Mouse (Mus musculus): ENCODE results near the gene Irs3.
"Not testable (repeated sequence)": the region's sequence is repeated elsewhere in the genome, so short reads cannot be mapped to it uniquely, and the experiment has no call there.

Irs3 gene

DNA sequence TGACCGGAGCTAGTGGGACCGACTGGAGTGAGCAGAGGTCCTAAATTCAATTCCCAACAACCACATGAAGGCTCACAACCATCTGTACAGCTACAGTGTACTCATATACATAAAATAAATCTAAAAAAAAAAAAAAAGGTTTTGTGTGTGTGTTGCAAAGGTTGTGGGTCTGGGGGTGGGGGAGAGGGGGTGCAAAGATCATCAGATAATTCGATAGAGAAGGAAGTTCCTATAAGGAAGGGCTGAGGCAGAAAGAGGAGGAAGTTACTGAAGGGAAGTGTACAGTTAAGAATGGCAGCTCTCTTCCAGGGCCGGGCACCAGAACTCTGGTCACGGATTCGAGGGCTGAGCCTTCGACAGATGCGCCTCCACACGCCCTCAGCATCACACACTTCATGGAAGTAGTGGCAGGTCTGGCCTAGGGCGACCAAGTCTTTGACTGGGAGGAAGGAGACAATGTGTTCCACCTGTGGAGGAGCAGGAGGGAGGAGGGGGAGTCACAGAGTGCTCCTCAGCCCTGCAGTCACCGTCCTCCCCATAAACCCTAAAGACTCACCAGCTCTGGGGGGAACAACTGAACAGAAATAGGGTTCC, 21.5 kb downstream of the Irs3 start:
- DNase-seq (ENCODE audit: low read depth, low spot score): no peak

DNA sequence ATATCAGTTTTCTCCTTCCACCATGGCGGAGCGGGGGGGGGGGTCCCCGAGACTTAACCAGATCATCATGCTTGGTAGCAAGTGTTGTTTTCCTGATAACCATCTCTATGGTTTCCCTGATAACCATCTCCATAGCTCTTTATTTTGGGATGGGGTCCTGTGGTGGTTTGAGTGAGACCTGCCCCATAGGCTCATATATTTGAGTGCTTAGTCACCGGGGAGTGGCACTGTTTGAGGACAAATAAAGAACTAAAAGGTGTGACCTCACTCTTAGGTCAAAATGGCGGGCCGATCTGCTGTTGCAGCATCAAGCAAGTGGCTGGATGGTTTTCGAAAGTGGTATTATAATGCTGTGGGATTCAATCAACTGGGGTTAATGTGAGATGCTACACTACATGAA, 30.2 kb downstream of the Irs3 start:
- no peak for DNase-seq (ENCODE audit: low read depth, low spot score)

DNA sequence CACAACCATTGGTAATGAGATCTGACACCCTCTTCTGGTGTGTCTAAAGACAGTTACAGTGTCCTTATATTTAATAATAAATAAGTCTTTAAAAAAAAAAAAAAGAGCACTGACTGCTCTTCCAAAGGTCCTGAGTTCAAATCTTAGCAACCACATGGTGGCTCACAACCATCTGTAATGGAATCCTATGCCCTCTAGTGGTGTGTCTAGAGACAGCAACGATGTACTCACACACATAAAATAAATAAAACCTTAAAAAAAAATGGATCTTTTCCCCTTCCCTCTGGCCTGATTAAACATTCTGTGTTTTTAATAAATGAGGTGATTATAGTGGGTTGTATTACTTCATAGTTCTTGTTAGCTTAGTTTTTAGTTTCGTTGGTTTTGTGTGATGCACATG, 30.6 kb downstream of the Irs3 start:
- DNase-seq (ENCODE audit: low read depth, low spot score): not testable (repeated sequence)

DNA sequence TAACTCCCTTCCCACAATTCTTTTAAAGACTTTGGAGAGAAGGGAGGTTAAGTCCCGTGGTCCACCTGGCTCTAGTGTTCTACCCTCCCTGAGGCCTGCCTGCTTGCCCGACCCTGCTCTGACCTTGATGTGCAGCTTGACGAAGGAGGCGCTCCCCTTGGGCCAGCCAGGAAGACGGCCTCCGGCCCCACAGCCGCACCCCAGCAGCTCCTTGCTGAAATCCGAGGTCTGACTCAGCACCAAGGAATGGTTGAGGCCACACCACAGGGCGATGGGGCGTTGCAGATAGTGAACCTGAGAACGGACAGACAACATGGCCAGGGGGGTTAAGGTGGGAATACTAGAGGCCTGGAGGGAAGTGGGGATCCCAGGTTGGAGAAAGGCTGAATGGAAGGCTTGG, 32.0 kb downstream of the Irs3 start, which contains the start of gene Pcolce:
Gene Pcolce, minus strand, starts transcription at position 235 of the 400 bp plus-strand sequence.
- no peak for DNase-seq (ENCODE audit: low read depth, low spot score)

DNA sequence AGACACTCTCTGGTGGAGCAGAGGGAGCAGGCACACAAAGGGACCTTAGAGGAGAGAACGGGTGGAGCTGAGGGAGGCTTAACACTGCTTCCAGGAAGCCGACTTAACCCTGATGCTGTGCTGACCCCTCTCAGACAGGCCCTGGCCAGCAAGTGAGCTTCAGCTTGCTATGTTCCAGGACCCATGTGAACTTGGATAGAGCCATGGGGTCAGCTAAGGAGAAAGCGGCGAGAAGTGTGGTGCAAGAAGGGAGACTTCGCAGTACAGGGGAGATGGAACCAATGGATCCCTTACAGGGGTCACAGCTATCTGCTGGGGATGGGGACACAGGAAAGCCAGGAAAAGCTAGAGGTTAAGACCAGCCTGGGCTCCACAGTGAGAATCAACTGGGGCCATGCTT, 32.4 kb downstream of the Irs3 start:
- DNase-seq (ENCODE audit: low read depth, low spot score): no peak

DNA sequence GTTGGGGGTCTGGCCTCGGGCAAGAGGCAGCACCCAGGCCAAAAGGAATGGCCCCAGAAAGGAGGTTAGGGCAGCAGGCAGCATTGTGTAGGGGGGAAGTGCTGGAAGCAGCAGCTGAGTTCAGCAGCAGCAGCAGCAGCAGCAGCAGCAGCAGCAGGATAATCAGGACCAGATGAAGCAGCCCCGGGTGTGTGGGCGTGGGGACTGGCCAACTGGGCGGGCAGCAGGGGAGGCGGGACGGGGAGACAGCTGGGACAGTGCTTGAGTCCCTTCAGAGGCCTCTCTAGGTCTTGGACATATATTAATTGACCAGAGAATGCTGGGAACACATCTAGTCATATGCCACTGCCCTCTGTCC, 34.3 kb downstream of the Irs3 start:
- peak; percentile 56 for DNase-seq (ENCODE audit: low read depth, low spot score)

DNA sequence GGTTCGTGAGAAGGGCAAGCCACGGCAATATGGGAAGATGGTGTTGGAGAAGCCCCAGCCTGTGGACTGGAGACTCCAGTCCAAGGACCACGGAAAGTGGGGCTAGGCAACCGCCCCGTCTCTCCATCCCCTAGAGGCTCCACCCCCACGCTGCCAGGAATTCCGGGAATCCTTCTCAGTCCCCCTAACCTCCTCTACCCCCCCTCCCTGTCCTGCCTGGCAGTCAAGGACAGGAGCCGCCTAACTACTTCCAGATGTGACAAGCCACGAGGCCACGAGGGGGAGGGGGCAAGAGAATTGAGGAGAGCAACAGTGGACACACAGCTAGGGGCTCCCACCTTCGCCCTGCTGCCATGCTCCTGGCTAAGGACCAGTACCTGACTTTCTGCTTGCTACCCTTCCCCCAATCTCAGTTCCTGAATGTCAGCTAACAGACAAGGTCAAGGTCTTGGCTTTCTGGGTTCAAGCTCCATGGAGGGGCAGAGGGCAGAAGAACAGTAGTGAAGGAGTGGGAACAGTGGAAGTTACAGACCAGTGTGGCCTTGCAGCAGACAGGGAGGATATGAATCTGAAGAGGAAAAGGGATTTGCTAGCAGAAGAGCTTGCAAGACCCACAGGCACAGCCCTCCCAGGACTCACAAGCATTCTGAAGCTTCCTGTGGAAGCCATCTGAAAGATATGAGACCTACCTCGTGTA, 34.8 kb downstream of the Irs3 start:
- peak; percentile 86 for DNase-seq (ENCODE audit: low read depth, low spot score)

DNA sequence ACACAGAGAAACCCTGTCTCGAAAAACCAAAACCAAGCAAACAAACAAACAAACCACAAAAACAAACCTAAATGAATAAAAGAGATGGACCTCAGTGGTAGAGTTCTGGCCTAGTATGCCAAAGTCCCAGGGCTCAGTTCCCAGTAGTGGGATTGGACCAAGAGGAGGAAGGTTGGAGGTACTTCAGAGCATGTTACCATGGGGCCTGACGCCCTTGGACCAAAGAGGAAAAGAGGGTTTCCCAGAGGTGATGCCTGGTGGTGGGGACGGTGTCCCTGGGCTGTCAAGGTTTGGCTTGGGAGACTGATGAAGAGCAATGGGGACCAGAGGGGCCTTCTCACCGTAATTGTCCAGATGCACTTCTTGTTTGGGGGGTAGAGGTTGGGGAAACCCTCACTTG, 35.5 kb downstream of the Irs3 start:
- DNase-seq (ENCODE audit: low read depth, low spot score): no peak

GRCm38 (mm10) chr5:137609292-137609691, 36.2 kb downstream of the Irs3 start:
- no peak for DNase-seq (ENCODE audit: low read depth, low spot score)

DNA sequence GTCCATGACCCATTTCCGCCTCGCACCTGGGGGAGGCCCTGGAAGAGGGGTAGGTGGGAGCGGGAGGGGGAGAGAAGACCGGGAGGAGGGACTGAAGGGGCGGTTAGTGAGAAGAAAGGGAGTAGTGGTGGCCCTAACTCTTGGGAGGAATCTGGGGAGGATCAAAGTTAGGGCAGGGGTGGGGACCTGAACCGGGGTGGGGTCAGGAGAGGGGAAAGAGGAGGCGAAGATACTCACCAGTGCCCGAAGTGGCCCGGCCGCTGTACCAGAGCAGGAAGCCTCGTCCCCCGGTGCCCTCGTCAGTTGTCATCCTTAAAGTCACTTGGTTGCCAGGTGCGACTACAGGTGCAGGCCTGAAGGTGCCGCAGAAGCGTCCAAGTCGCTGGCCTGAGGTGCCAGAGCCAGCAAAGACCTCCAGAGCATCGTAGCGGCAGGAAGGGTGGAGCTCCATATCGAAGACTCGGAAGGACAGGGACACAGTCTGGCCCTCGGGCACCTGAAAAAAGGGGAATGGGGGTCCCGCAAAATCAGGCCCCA, 36.8 kb downstream of the Irs3 start:
- no peak for DNase-seq (ENCODE audit: low read depth, low spot score)

DNA sequence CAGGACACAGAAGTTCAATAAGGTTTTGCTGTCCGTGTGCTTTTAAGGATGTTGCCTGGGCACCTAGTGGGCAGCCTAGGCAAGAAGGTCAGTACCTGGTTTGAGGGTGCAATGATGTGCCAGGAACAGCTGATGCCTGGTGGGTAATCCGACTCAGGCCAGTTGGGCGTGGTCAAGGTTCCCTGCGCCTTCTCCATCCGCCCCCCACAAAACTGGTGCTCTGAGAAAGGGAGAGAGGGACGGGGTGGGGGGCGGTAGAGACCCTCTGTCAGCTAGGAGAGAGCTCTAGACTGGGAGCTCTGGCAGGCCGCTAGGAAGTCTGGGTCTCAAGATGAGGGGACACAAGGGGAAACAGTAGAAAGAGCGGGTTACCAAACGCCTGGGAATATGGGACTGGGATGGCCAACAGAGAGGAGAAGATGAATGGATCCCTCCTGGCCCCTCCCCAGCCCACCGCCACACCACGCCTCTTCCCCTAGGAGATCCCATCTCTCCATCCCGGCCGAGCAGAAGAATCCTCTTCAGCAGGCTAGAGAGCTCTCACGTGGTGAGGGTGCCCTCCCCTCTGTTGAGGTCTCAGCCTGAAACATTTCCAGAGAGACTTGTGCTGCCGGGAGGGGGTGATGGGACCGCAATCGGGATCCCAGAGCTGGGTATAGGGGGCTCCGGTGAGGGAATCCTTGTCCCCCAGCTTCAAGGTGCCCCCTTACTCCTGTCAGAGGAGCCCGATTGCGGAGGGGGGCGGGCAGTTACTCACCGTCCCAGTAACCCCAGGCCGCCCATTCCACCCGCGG, 37.5 kb downstream of the Irs3 start:
- no peak for DNase-seq (ENCODE audit: low read depth, low spot score)

GRCm38 (mm10) chr5:137601365-137601729, 44.2 kb downstream of the Irs3 start:
- DNase-seq (ENCODE audit: low read depth, low spot score): no peak

DNA sequence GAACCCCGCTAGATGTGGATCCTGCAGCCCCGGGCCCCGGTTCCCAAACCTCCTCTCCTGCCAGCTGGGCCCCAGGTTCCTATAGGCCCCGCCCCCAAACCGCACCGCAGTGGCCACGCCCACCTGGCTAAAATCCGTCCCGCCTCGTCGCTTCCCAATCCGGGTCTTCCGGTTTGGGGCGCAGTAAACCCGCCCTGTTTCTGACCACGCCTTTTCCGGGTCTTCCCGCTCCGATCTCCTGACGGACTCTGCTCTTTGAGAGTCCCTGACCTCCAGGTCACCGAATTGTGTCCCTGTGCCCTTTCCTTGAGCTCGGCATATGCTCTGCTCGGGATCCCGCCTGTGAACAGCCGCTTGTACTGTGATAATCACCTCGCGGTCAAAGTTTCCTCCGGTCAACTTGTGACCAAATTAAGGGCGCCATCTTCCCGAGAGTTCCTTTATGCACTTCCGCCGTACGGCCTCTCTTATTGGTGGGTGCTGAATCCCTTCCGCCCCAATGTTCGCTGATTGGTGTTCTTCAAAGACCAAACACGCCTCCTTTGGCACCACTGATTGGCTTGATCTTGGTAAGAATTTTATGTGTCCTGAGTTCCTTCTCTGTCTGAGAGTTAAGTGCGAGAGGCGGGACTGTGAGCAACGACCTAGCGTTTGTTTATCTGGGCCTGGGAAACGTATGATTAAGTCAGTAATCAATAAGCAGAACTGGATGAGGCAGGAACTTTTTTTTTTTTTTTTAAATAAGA, 44.7 kb downstream of the Irs3 start, which contains the start of gene Mospd3:
Gene Mospd3, minus strand, starts transcription at position 440 of the 746 bp plus-strand sequence.
- peak; percentile 93 for DNase-seq (ENCODE audit: low read depth, low spot score)

DNA sequence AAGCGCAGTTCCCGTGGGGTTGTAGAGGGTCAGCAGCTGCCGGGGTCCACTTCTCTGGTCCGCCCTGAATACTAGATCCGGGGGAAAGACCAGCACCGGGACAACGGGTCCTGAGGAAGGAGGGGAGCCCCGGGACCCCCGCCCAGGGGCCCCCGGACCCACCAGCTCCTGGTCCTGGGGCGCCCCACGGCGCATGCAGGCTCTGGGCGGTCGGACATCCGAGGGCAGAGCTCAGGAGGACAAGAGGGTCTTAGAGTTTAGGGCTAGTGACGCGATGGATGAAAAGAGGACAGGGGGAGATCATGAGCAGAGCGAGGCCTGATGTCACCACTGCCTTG, 45.3 kb downstream of the Irs3 start:
- DNase-seq (ENCODE audit: low read depth, low spot score): no peak

DNA sequence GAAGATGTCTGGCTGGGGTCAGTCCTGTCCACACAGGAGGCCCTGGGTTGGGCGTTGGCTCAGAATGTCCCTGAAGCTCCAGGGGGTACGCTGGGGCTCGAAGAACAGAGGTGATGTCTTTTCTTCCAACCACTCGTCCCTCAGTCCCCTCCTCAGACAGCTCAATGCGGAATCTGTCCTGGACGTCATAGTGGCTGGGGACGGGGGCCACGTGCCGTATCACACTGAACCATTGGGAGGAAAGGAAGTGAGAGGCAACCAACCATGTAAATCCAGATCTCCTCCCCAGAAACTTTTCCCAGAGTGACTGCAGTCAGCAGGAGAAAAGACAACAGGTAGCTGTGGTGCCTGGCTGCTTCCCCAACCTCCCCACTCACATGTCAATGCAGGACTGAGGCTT, 45.9 kb downstream of the Irs3 start:
- DNase-seq (ENCODE audit: low read depth, low spot score): no peak

- DNase-seq (ENCODE audit: low read depth, low spot score): no peak
These were observed 47.3 kb downstream of the Irs3 start for GRCm38 (mm10) chr5:137598100-137598826.

GRCm38 (mm10) chr5:137597625-137598024, 47.9 kb downstream of the Irs3 start:
- DNase-seq (ENCODE audit: low read depth, low spot score): no peak

DNA sequence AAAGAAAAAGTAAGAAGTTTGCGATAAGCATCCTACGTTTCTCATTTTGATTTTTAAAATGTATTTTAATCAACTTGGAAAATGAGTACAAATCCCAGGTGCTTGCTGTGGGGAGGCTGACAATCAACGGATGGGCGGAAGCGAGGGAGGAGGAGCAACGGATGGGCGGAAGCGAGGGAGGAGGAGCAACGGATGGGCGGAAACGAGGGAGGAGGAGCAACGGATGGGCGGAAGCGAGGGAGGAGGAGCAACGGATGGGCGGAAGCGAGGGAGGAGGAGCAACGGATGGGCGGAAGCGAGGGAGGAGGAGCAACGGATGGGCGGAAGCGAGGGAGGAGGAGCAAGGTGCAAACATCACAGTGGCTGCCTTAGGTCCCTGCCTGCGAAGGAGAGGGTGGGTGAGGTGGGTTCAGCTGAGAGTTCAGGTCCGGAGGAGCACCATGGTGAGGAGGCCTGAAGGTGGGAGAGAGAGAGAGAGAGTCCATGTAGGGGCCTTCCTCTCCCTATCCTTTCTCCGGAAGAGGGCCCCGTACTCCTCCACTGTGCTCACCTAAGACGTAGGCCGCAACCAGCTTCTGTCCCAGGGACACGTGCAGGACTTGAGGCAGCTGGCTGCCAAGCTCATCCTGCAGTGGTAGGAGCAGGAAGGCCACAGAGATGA, 48.8 kb downstream of the Irs3 start:
- DNase-seq (ENCODE audit: low read depth, low spot score): no peak

DNA sequence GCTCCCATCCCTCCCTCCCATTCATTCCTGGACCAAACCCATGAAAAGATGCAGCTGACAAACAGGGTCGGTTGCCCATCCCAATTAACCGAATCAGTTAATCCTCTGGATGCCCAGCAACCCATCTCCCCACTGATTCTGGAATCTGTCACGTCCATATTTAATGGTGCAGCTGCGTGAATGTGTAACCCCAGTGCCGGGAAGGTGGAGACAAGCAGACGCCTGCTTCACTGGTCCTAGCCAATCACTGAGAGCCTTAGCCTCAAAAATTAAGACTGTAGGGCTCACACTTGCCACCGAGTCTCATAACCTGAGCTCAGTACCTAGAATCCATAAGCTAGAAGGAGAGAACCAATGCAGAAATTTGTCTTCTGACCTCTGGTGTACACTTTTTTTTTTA, 49.6 kb downstream of the Irs3 start:
- DNase-seq (ENCODE audit: low read depth, low spot score): no peak

Data from embryo, embryonic 11.5 days (tissue).